Mouse (Mus musculus): ENCODE data around the gene Gcgr. TPM values are rescaled to one million over a fixed set of nuclear protein-coding genes. Genes with fewer than 3 reads are reported as not detected.
"Not testable (repeated sequence)": the region's sequence is repeated elsewhere in the genome, so short reads cannot be mapped to it uniquely, and the experiment has no call there.

The Gcgr gene
- polyA plus RNA-seq, 1 experiment from 2014 or later, result not detected

- Histone ChIP-seq H3K27ac (ENCODE audit: low read depth, low read length) (peak within 1 kb of the TSS; percentile 91), H3K9ac (ENCODE audit: low read length) (peak within 1 kb of the TSS; percentile 96), H3K4me1 (ENCODE audit: control insufficient read depth, insufficient read depth, low read length) (peaks cover 22% of the 10 kb centered on the region), H3K4me3 (ENCODE audit: low read depth, low read length) (peak within 1 kb of the TSS; percentile 100), H3K27me3 (ENCODE audit: control insufficient read depth, insufficient read depth, low read length) (no peaks in the 10 kb centered on the region), H3K4me2 (peak within 1 kb of the TSS; percentile 96), H3K36me3 (ENCODE audit: control insufficient read depth, insufficient read depth, low read length) (peaks cover 31% of the 10 kb centered on the region), H3K9me3 (ENCODE audit: control insufficient read depth, low read length) (no peaks in the 10 kb centered on the region; the same call in 1 of the 2 replicates)
- ATAC-seq (ENCODE audit: low FRiP score), result peak; percentile 67
- 5% methylated on average over 62 of the region's 75 CpGs for WGBS
- peak; percentile 99 for DNase-seq (ENCODE audit: low spot score, missing footprints)
These were observed 51.2 kb downstream of the Gcgr start, which contains the start of gene Arhgdia for GRCm38 (mm10) chr11:120581490-120582267. Arhgdia (minus strand) TSS chr11:120581624.

DNA sequence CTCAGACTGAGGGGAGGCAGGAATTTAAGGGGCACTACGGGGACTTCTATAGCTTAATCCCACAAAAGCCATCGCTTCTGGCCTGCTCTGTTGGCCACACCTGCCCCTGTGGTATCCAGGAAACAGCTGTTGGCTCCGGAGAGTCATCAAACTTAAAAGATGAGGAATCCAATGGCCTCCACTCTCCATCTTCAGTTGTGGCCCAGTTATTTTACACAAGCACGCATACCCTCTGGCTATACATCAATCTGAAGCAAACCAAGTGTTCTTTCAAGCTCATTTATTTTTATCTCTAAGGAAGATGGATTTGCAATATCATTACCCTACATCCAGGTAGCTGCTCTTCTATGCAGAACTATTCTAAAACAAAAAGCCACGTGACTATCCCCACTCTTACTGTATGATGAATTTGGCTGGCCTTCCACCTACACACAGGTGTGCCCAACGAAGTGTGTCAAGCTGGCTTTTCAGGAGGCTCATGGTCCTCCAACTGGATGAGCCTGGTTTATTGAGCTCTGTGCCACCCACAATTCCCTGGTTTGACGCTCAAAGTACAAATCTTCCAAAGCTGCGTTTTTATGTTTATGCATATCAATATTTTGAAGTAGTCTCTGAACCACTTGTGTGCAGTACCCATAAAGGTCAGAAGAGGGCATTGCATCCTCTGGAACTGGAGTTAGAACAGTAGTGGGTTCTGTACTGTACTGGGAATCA lies 51.9 kb downstream of the Gcgr start:
- WGBS, result 70% methylated on average over 8 of the region's 8 CpGs

GRCm38 (mm10) chr11:120582982-120583293 lies 52.4 kb downstream of the Gcgr start:
- Histone ChIP-seq H3K36me3 (ENCODE audit: control insufficient read depth, insufficient read depth, low read length) (peaks cover 27% of the 10 kb centered on the region), H3K4me1 (ENCODE audit: control insufficient read depth, insufficient read depth, low read length) (peaks cover 22% of the 10 kb centered on the region)
- not testable (repeated sequence) for H3K4me2 ChIP-seq; H3K9me3 ChIP-seq (ENCODE audit: control insufficient read depth, low read length); DNase-seq (ENCODE audit: low spot score, missing footprints); H3K9ac ChIP-seq (ENCODE audit: low read length); H3K27me3 ChIP-seq (ENCODE audit: control insufficient read depth, insufficient read depth, low read length); H3K27ac ChIP-seq (ENCODE audit: low read depth, low read length); ATAC-seq (ENCODE audit: low FRiP score); H3K4me3 ChIP-seq (ENCODE audit: low read depth, low read length)
- 88% methylated on average over 2 of the region's 2 CpGs for WGBS

More for the DNA sequence above, 51.9 kb downstream of the Gcgr start:
- DNase-seq (ENCODE audit: low spot score, missing footprints), result peak; percentile 89
- ATAC-seq (ENCODE audit: low FRiP score), result no peak; the same call in 1 of the 2 replicates
- Histone ChIP-seq H3K9ac (ENCODE audit: low read length) (peak overlapping the region; percentile 96), H3K27ac (ENCODE audit: low read depth, low read length) (peak overlapping the region; percentile 91), H3K4me1 (ENCODE audit: control insufficient read depth, insufficient read depth, low read length) (peaks cover 22% of the 10 kb centered on the region), H3K36me3 (ENCODE audit: control insufficient read depth, insufficient read depth, low read length) (peaks cover 31% of the 10 kb centered on the region), H3K27me3 (ENCODE audit: control insufficient read depth, insufficient read depth, low read length) (no peaks in the 10 kb centered on the region), H3K4me2 (peak overlapping the region; percentile 96), H3K9me3 (ENCODE audit: control insufficient read depth, low read length) (no peaks in the 10 kb centered on the region; the same call in 1 of the 2 replicates), H3K4me3 (ENCODE audit: low read depth, low read length) (peak overlapping the region; percentile 100)

GRCm38 (mm10) chr11:120583937-120584336 lies 53.4 kb downstream of the Gcgr start:
- Histone ChIP-seq H3K27ac (ENCODE audit: low read depth, low read length) (no peak overlapping the region), H3K4me2 (no peak overlapping the region), H3K9me3 (ENCODE audit: control insufficient read depth, low read length) (no peaks in the 10 kb centered on the region; the same call in 1 of the 2 replicates), H3K27me3 (ENCODE audit: control insufficient read depth, insufficient read depth, low read length) (no peaks in the 10 kb centered on the region), H3K4me1 (ENCODE audit: control insufficient read depth, insufficient read depth, low read length) (peaks cover 22% of the 10 kb centered on the region), H3K36me3 (ENCODE audit: control insufficient read depth, insufficient read depth, low read length) (peaks cover 23% of the 10 kb centered on the region), H3K4me3 (ENCODE audit: low read depth, low read length) (no peak overlapping the region), H3K9ac (ENCODE audit: low read length) (no peak overlapping the region)
- 97% methylated on average over 1 of the region's 1 CpGs for WGBS
- no peak for DNase-seq (ENCODE audit: low spot score, missing footprints)
- ATAC-seq (ENCODE audit: low FRiP score), result no peak

DNA sequence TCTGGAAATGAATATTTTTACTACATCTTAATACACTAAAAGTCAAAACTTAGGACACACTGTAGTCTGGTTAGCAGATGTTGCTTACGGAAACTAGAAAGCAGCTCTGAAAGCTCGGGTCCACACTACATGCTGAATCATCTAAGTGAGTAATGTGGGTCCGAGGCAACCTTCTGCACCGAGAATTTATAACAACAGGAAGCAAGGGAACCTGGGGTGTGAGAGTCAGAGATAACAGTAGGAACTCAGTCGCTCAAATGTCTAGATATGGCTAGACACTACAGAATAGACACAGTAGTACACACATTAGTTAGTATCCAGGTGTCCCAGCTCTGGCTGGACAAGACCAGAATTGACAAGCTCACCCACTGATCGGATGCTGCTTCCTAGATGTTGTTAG lies 58.0 kb downstream of the Gcgr start:
- no peak overlapping the region for H3K27ac ChIP-seq (ENCODE audit: low read depth, low read length)
- no peak overlapping the region for H3K4me3 ChIP-seq (ENCODE audit: low read depth, low read length)
- ATAC-seq (ENCODE audit: low FRiP score) (no peak), DNase-seq (ENCODE audit: low spot score, missing footprints) (no peak)
- H3K9me3 ChIP-seq (ENCODE audit: control insufficient read depth, low read length), result no peaks in the 10 kb centered on the region; the same call in 1 of the 2 replicates
- H3K27me3 ChIP-seq (ENCODE audit: control insufficient read depth, insufficient read depth, low read length), result no peaks in the 10 kb centered on the region
- no peaks in the 10 kb centered on the region for H3K4me1 ChIP-seq (ENCODE audit: control insufficient read depth, insufficient read depth, low read length)
- H3K36me3 ChIP-seq (ENCODE audit: control insufficient read depth, insufficient read depth, low read length), result peaks cover 33% of the 10 kb centered on the region
- WGBS, result 90% methylated on average over 6 of the region's 6 CpGs
- H3K9ac ChIP-seq (ENCODE audit: low read length), result no peak overlapping the region
- H3K4me2 ChIP-seq, result no peak overlapping the region

Other genes starting within 250 kb of the Gcgr start
- gene Actg1, start 182.2 kb upstream of the Gcgr start, polyA plus RNA-seq (2014; fragmentation: Nextera tagmentation; extraction: Ambion mirVana), result 2,965 and 3,081 TPM in 2 replicates
- gene Fscn2, start 169.2 kb upstream of the Gcgr start, polyA plus RNA-seq (2014; fragmentation: Nextera tagmentation; extraction: Ambion mirVana), result 1.4 TPM in 2 replicates
- gene Faap100, start 151.9 kb upstream of the Gcgr start, polyA plus RNA-seq (2014; fragmentation: Nextera tagmentation; extraction: Ambion mirVana), result 25.3 and 29.2 TPM in 2 replicates
- 41.0 and 44.7 TPM in 2 replicates for gene Nploc4, start 93.0 kb upstream of the Gcgr start, polyA plus RNA-seq (2014; fragmentation: Nextera tagmentation; extraction: Ambion mirVana)
- gene Tspan10, start 88.1 kb upstream of the Gcgr start, polyA plus RNA-seq (2014; fragmentation: Nextera tagmentation; extraction: Ambion mirVana), result not detected in 2 replicates
- gene Pde6g, start 77.2 kb upstream of the Gcgr start, polyA plus RNA-seq (2014; fragmentation: Nextera tagmentation; extraction: Ambion mirVana), result 0.40 and 0.41 TPM in 2 replicates
- 10.4 and 11.5 TPM in 2 replicates for gene Oxld1, start 72.6 kb upstream of the Gcgr start, polyA plus RNA-seq (2014; fragmentation: Nextera tagmentation; extraction: Ambion mirVana)
- 25.4 and 25.6 TPM in 2 replicates for gene Ccdc137, start 72.6 kb upstream of the Gcgr start, polyA plus RNA-seq (2014; fragmentation: Nextera tagmentation; extraction: Ambion mirVana)
- gene Arl16, start 63.1 kb upstream of the Gcgr start, polyA plus RNA-seq (2014; fragmentation: Nextera tagmentation; extraction: Ambion mirVana), result 48.0 and 53.0 TPM in 2 replicates
- 137 and 152 TPM in 2 replicates for gene Mrpl12, start 46.1 kb upstream of the Gcgr start, polyA plus RNA-seq (2014; fragmentation: Nextera tagmentation; extraction: Ambion mirVana)
- gene Slc25a10, start 38.9 kb upstream of the Gcgr start, polyA plus RNA-seq (2014; fragmentation: Nextera tagmentation; extraction: Ambion mirVana), result 30.0 and 38.7 TPM in 2 replicates
- 232 and 237 TPM in 2 replicates for gene Mcrip1, start 19.0 kb downstream of the Gcgr start, polyA plus RNA-seq (2014; fragmentation: Nextera tagmentation; extraction: Ambion mirVana)
- not detected in 2 replicates for gene Ppp1r27, start 20.4 kb downstream of the Gcgr start, polyA plus RNA-seq (2014; fragmentation: Nextera tagmentation; extraction: Ambion mirVana)
- gene P4hb, start 42.6 kb downstream of the Gcgr start, polyA plus RNA-seq (2014; fragmentation: Nextera tagmentation; extraction: Ambion mirVana), result 492 and 493 TPM in 2 replicates
- gene Arhgdia, start 50.9 kb downstream of the Gcgr start, polyA plus RNA-seq (2014; fragmentation: Nextera tagmentation; extraction: Ambion mirVana), result 521 and 583 TPM in 2 replicates
- 820 and 827 TPM in 2 replicates for gene Alyref, start 67.7 kb downstream of the Gcgr start, polyA plus RNA-seq (2014; fragmentation: Nextera tagmentation; extraction: Ambion mirVana)
- 178 and 204 TPM in 2 replicates for gene Anapc11, start 67.7 kb downstream of the Gcgr start, polyA plus RNA-seq (2014; fragmentation: Nextera tagmentation; extraction: Ambion mirVana)
- gene Npb, start 77.8 kb downstream of the Gcgr start, polyA plus RNA-seq (2014; fragmentation: Nextera tagmentation; extraction: Ambion mirVana), result 0.38 TPM in 1 of 2 replicates, not detected in the other
- 89.4 and 101 TPM in 2 replicates for gene Pcyt2, start 87.2 kb downstream of the Gcgr start, polyA plus RNA-seq (2014; fragmentation: Nextera tagmentation; extraction: Ambion mirVana)
- gene Sirt7, start 94.5 kb downstream of the Gcgr start, polyA plus RNA-seq (2014; fragmentation: Nextera tagmentation; extraction: Ambion mirVana), result 29.5 and 33.2 TPM in 2 replicates
- 18.0 and 19.7 TPM in 2 replicates for gene Mafg, start 102.9 kb downstream of the Gcgr start, polyA plus RNA-seq (2014; fragmentation: Nextera tagmentation; extraction: Ambion mirVana)
- 32.4 and 32.8 TPM in 2 replicates for gene Pycr1, start 113.1 kb downstream of the Gcgr start, polyA plus RNA-seq (2014; fragmentation: Nextera tagmentation; extraction: Ambion mirVana)
- 0.36 and 0.57 TPM in 2 replicates for gene Myadml2, start 117.5 kb downstream of the Gcgr start, polyA plus RNA-seq (2014; fragmentation: Nextera tagmentation; extraction: Ambion mirVana)
- 0.90 and 1.4 TPM in 2 replicates for gene Notum, start 130.5 kb downstream of the Gcgr start, polyA plus RNA-seq (2014; fragmentation: Nextera tagmentation; extraction: Ambion mirVana)
- gene Aspscr1, start 142.3 kb downstream of the Gcgr start, polyA plus RNA-seq (2014; fragmentation: Nextera tagmentation; extraction: Ambion mirVana), result 101 and 113 TPM in 2 replicates
- 119 and 131 TPM in 2 replicates for gene Cenpx, start 183.0 kb downstream of the Gcgr start, polyA plus RNA-seq (2014; fragmentation: Nextera tagmentation; extraction: Ambion mirVana)
- gene Lrrc45, start 183.2 kb downstream of the Gcgr start, polyA plus RNA-seq (2014; fragmentation: Nextera tagmentation; extraction: Ambion mirVana), result 30.9 TPM in 2 replicates
- 9.9 and 12.3 TPM in 2 replicates for gene Rac3, start 190.8 kb downstream of the Gcgr start, polyA plus RNA-seq (2014; fragmentation: Nextera tagmentation; extraction: Ambion mirVana)
- 10.6 and 12.4 TPM in 2 replicates for gene Dcxr, start 196.6 kb downstream of the Gcgr start, polyA plus RNA-seq (2014; fragmentation: Nextera tagmentation; extraction: Ambion mirVana)
- gene Cbr2, start 201.4 kb downstream of the Gcgr start, polyA plus RNA-seq (2014; fragmentation: Nextera tagmentation; extraction: Ambion mirVana), result 1.00 and 1.1 TPM in 2 replicates
- 8.2 and 9.1 TPM in 2 replicates for gene Hmga1b, start 232.1 kb downstream of the Gcgr start, polyA plus RNA-seq (2014; fragmentation: Nextera tagmentation; extraction: Ambion mirVana)

Data from midbrain, embryonic 11.5 days (tissue).